Mouse (Mus musculus) MEL (cell line): ENCODE results near the gene Apex2.
A peak's percentile ranks its signal among the peaks of the same experiment; 100 is the strongest.

Source experiments
- CHD1 ChIP-seq: IDR thresholded peaks from 2 replicates; pipeline ENCODE4 v1.6.1; 2012; ENCODE audit warnings: low read depth, mild to moderate bottlenecking, inconsistent platforms, low read length, improper control_type of control experiment
- CTCF ChIP-seq, 3 experiments: IDR thresholded peaks in 2 of 3; conservative IDR thresholded peaks in 1 of 3; 2 replicates each; pipeline ENCODE4 v1.5.1; 2011 to 2012; ENCODE audit warnings: low read length in 3 of 3, low read depth in 2 of 3, mild to moderate bottlenecking in 2 of 3, improper control_type of control experiment in 1 of 3, inconsistent platforms in 1 of 3, mixed read lengths in 1 of 3, moderate library complexity in 1 of 3; ENCODE audit not compliant: control insufficient read depth in 1 of 3, insufficient read depth in 1 of 3, poor library complexity in 1 of 3, severe bottlenecking in 1 of 3
- EP300 ChIP-seq, 2 experiments: IDR thresholded peaks; 2 replicates each; pipeline ENCODE4 v1.6.1; 2011; ENCODE audit warnings: improper control_type of control experiment in 2 of 2, low read length in 2 of 2, low read depth in 1 of 2, mild to moderate bottlenecking in 1 of 2
- GABPA ChIP-seq: IDR thresholded peaks from 2 replicates; pipeline ENCODE4 v1.6.1; 2012; ENCODE audit warnings: low read depth, mild to moderate bottlenecking, inconsistent platforms, low read length, improper control_type of control experiment, moderate library complexity
- GATA1 ChIP-seq: IDR thresholded peaks from 2 replicates; pipeline ENCODE4 v1.6.1; 2011; ENCODE audit warnings: low read depth, low read length, improper control_type of control experiment
- MYC ChIP-seq: IDR thresholded peaks from 2 replicates; pipeline ENCODE4 v1.6.1; 2011; ENCODE audit warnings: low read depth, mild to moderate bottlenecking, low read length, improper control_type of control experiment, moderate library complexity
- NRF1 ChIP-seq: IDR thresholded peaks from 2 replicates; pipeline ENCODE4 v1.6.1; 2014; ENCODE audit warnings: low read depth, mild to moderate bottlenecking, inconsistent platforms, low read length, improper control_type of control experiment, moderate library complexity; ENCODE audit not compliant: poor library complexity, insufficient read depth, severe bottlenecking
- POLR2A ChIP-seq, 2 experiments: IDR thresholded peaks; 2 replicates each; pipeline ENCODE4 v1.6.1; 2011 to 2012; ENCODE audit warnings: low read length in 2 of 2, mild to moderate bottlenecking in 2 of 2, control low read depth in 1 of 2, improper control_type of control experiment in 1 of 2, low read depth in 1 of 2, moderate library complexity in 1 of 2; ENCODE audit not compliant: control insufficient read depth in 1 of 2, insufficient read depth in 1 of 2, poor library complexity in 1 of 2
- RAD21 ChIP-seq: IDR thresholded peaks from 2 replicates; pipeline ENCODE4 v1.6.1; 2011; ENCODE audit warnings: mild to moderate bottlenecking, low read depth, low read length, improper control_type of control experiment
- RCOR1 ChIP-seq: IDR thresholded peaks from 2 replicates; pipeline ENCODE4 v1.6.1; 2012; ENCODE audit warnings: low read depth, mild to moderate bottlenecking, inconsistent platforms, low read length, improper control_type of control experiment
- SIN3A ChIP-seq: IDR thresholded peaks from 2 replicates; pipeline ENCODE4 v1.6.1; 2012; ENCODE audit warnings: low read length, improper control_type of control experiment, inconsistent platforms
- TCF12 ChIP-seq: IDR thresholded peaks from 2 replicates; pipeline ENCODE4 v1.6.1; 2014; ENCODE audit warnings: low read depth, mild to moderate bottlenecking, inconsistent platforms, low read length, improper control_type of control experiment, moderate library complexity
- USF1 ChIP-seq: IDR thresholded peaks from 2 replicates; pipeline ENCODE4 v1.6.1; 2014; ENCODE audit warnings: low read depth, mild to moderate bottlenecking, inconsistent platforms, low read length, improper control_type of control experiment, moderate library complexity

DNA sequence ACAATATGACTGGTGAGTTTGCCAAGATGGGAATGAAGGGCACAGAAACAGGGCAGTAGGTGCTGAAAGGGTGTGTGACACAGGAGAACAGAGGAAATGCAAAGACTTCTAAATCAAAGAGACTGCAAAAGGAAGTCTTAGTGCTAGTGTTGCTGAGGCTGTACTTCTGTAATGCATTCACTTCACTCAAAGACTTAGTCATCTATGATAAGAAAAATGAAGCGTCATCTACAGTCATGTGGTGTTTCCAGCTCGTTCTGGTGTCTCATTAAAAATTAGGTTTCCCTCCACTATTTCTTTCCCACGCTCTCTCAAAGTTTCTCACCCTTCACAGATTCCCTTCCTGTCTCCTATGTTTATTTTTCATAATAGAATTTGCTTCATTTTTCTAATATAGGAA, 35.6 kb downstream of the Apex2 start:
- TF ChIP-seq CHD1 (no peak), EP300 (IDR thresholded peaks at IDR 0.05; ENCODE audit: low read depth in 1 of 2, low read length in 2 of 2) (peak; percentile 32 to 51), USF1 (peak; percentile 70), GATA1 (peak; percentile 58), POLR2A (IDR thresholded peaks at IDR 0.05; ENCODE audit: control insufficient read depth in 1 of 2, insufficient read depth in 1 of 2, low read depth in 1 of 2, low read length in 2 of 2, poor library complexity in 1 of 2) (no peak), CTCF (IDR thresholded peaks at IDR 0.05 in 2 of 3, conservative IDR thresholded peaks at IDR 0.05 in 1 of 3; ENCODE audit: control insufficient read depth in 1 of 3, insufficient read depth in 1 of 3, low read depth in 2 of 3, low read length in 3 of 3, poor library complexity in 1 of 3, severe bottlenecking in 1 of 3) (no peak), RAD21 (no peak), SIN3A (no peak), NRF1 (no peak), RCOR1 (no peak; the same call in 1 of the 2 replicates), MYC (no peak), GABPA (no peak), TCF12 (no peak)
